Mouse (Mus musculus): ENCODE measurements around the gene Sema3a.

DNA sequence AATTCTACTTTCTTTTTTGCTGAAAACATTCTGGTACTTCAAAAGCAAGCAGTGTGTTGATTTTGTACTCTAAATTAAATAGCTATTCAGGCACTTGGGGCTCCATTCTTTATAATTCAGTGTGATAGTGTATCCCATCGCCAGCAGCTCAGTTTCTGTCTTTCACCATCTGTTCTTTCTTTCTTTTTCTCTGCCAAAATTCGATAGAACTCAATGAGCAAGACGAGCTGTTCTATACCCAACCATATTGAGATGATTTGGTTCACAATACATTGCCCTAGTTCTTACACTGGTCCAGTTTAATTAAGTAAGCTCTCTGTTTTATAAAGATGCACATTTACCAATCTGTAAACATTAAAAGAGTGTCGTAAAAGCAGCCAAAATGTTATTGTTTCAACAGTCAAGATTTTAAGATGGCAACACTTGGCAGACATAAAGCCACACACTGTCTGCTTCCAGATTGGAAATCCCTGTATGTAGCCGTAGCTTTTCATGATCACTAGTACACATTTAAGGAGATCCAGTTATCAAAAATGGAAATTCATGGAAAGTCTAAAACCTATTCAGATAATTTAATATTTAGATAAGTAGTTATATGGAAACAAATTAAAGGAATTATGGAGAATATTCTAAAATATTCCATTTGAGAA lies 296.2 kb downstream of the Sema3a start:
- TF ChIP-seq ZNF384 (IDR thresholded peaks at IDR 0.05; ENCODE audit: low read depth, low read length) (no peak), HCFC1 (IDR thresholded peaks at IDR 0.05; ENCODE audit: borderline replicate concordance, insufficient read depth, low read length) (no peak)

Measured in ES-E14 (cell line).